ENCODE assay signal across 8 mouse cellular contexts in the genomic region with DNA sequence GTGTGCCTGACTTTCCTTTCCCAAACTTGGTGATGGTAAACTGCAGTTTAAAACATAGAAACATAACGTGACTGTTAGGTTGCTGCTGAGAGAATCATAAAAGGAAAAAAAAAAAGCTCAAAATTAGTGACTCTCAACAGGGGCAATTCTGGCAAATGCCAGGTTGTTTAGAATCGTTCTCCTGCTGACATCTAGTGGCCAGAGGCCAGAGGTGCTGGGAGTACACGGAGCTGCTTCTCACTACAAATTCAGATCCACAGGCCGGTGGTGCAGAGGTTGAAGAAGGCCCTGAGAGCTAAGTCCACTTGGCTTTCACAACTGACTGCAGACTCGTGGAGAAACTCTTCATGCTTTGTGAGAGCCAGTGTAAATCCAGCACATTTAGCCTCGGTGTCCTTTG.
DNase-seq lines count a peak whose midpoint lies in the region; ATAC-seq and TF ChIP-seq lines count a peak whose summit lies in the region.

No protein-coding gene starts in this region.

- peak; percentile 62 for DNase-seq in CH12.LX (ENCODE audit: extremely low read depth)
- peak; percentile 64 to 67 for DNase-seq in adrenal gland, postnatal 36 days
- peak; percentile 85 for DNase-seq in embryonic facial prominence, embryonic 14.5 days (ENCODE audit: low spot score)
- DNase-seq in heart, postnatal 10 days: peak; percentile 69 to 82
- peak; percentile 84 to 85 for DNase-seq in kidney, postnatal 36 days
- peak; percentile 4 for DNase-seq in liver, embryonic 13.5 days
- peak; percentile 7 to 27 for DNase-seq in thymus, postnatal 10 days (ENCODE audit: low spot score in 2 of 2)

- no peak overlapping the region for H3K9ac ChIP-seq in CH12.LX (ENCODE audit: insufficient read depth, low read depth)
- no peak overlapping the region for H3K9ac ChIP-seq in embryonic facial prominence, embryonic 14.5 days (ENCODE audit: low read depth, low read length)
- H3K9ac ChIP-seq in liver, embryonic 13.5 days: no peak overlapping the region
- no peak overlapping the region for H3K9ac ChIP-seq in neural tube, embryonic 14.5 days (replicated peaks; ENCODE audit: low read depth, low read length)

- H3K4me2 ChIP-seq in CH12.LX (ENCODE audit: insufficient read depth, low read depth, poor library complexity, severe bottlenecking): no peak overlapping the region
- no peak overlapping the region for H3K4me2 ChIP-seq in embryonic facial prominence, embryonic 14.5 days (ENCODE audit: low read depth, low read length)
- no peak overlapping the region for H3K4me2 ChIP-seq in liver, embryonic 13.5 days
- H3K4me2 ChIP-seq in neural tube, embryonic 14.5 days (ENCODE audit: low read depth, low read length): no peak overlapping the region

- ATAC-seq in embryonic facial prominence, embryonic 14.5 days (ENCODE audit: low read depth): peak; percentile 89
- ATAC-seq in liver, embryonic 13.5 days (ENCODE audit: low read depth): no peak
- ATAC-seq in neural tube, embryonic 14.5 days (ENCODE audit: low read depth): peak; percentile 88

- H3K27me3 ChIP-seq in CH12.LX (replicated peaks): no peaks in the 10 kb centered on the region
- no peaks in the 10 kb centered on the region for H3K27me3 ChIP-seq in embryonic facial prominence, embryonic 14.5 days (replicated peaks; ENCODE audit: control insufficient read depth, insufficient read depth, low read length)
- no peaks in the 10 kb centered on the region for H3K27me3 ChIP-seq in liver, embryonic 13.5 days
- no peaks in the 10 kb centered on the region for H3K27me3 ChIP-seq in neural tube, embryonic 14.5 days (ENCODE audit: control insufficient read depth, insufficient read depth, low read length)

- H3K79me2 ChIP-seq in CH12.LX (replicated peaks; ENCODE audit: control insufficient read depth, extremely low read depth, insufficient read depth, poor library complexity, severe bottlenecking): no peaks in the 10 kb centered on the region

- peak; percentile 70 to 79 for TF ChIP-seq CTCF in CH12.LX (conservative IDR thresholded peaks at IDR 0.05 in 1 of 2, IDR thresholded peaks at IDR 0.05 in 1 of 2; ENCODE audit: low read depth in 2 of 2, low read length in 2 of 2)

- peaks cover 0 to 17% of the 10 kb centered on the region in 2 experiments for H3K36me3 ChIP-seq in CH12.LX (replicated peaks in 1 of 2; ENCODE audit: control insufficient read depth in 1 of 2, insufficient read depth in 1 of 2, low read length in 1 of 2)
- no peaks in the 10 kb centered on the region for H3K36me3 ChIP-seq in embryonic facial prominence, embryonic 14.5 days (ENCODE audit: control insufficient read depth, insufficient read depth, low read length)
- no peaks in the 10 kb centered on the region for H3K36me3 ChIP-seq in liver, embryonic 13.5 days
- no peaks in the 10 kb centered on the region for H3K36me3 ChIP-seq in neural tube, embryonic 14.5 days (ENCODE audit: control insufficient read depth, insufficient read depth, low read length)

- H3K27ac ChIP-seq in CH12.LX (ENCODE audit: insufficient read depth, low read depth): no peak overlapping the region
- no peak overlapping the region for H3K27ac ChIP-seq in embryonic facial prominence, embryonic 14.5 days (replicated peaks; ENCODE audit: low read depth, low read length)
- H3K27ac ChIP-seq in liver, embryonic 13.5 days: no peak overlapping the region
- no peak overlapping the region for H3K27ac ChIP-seq in neural tube, embryonic 14.5 days (ENCODE audit: low read depth, low read length)

- 11% methylated on average over 6 of the region's 6 CpGs for WGBS in embryonic facial prominence, embryonic 14.5 days
- WGBS in liver, embryonic 13.5 days (ENCODE audit: insufficient replicate concordance): 18% methylated on average over 6 of the region's 6 CpGs
- WGBS in neural tube, embryonic 14.5 days: 14% methylated on average over 6 of the region's 6 CpGs

- H3K4me3 ChIP-seq in CH12.LX (replicated peaks in 1 of 3; ENCODE audit: low read depth in 2 of 3, low read length in 2 of 3, poor library complexity in 1 of 3): no peak overlapping the region
- H3K4me3 ChIP-seq in embryonic facial prominence, embryonic 14.5 days (ENCODE audit: low read depth, low read length): no peak overlapping the region
- H3K4me3 ChIP-seq in liver, embryonic 13.5 days (replicated peaks): no peak overlapping the region
- H3K4me3 ChIP-seq in neural tube, embryonic 14.5 days (ENCODE audit: low read depth, low read length): no peak overlapping the region

- TF ChIP-seq EP300 in CH12.LX (IDR thresholded peaks at IDR 0.05; ENCODE audit: low read length): no peak

- intact Hi-C loops in heart, postnatal 10 days (cut with DNase I): loop anchor here (10.0 kb wide), 2 partner anchors 200 to 1790 kb away; partner anchors contain the start of gene Tmtc2

- no peaks in the 10 kb centered on the region for H3K4me1 ChIP-seq in CH12.LX (ENCODE audit: control insufficient read depth in 1 of 2, insufficient read depth in 2 of 2)
- H3K4me1 ChIP-seq in embryonic facial prominence, embryonic 14.5 days (ENCODE audit: control insufficient read depth, insufficient read depth, low read length): no peaks in the 10 kb centered on the region
- no peaks in the 10 kb centered on the region for H3K4me1 ChIP-seq in liver, embryonic 13.5 days (replicated peaks)
- no peaks in the 10 kb centered on the region for H3K4me1 ChIP-seq in neural tube, embryonic 14.5 days (ENCODE audit: control insufficient read depth, insufficient read depth, low read length)

- TF ChIP-seq POLR2A in CH12.LX (IDR thresholded peaks at IDR 0.05; ENCODE audit: low read depth, low read length): no peak

- TF ChIP-seq RAD21 in CH12.LX (IDR thresholded peaks at IDR 0.05; ENCODE audit: low read depth, low read length): peak; percentile 76

- in situ Hi-C loops in CH12.LX (cut with MboI; ENCODE audit: low pct_ligation_motif_present, low pct_unique_long_range_greater_than_20kb, low sequenced_read_pairs): no loop called here

- dilution Hi-C loops in CH12.LX (cut with MboI; ENCODE audit: extremely low pct_ligation_motif_present, extremely low pct_unique_long_range_greater_than_20kb, low sequenced_read_pairs): no loop called here

- no peaks in the 10 kb centered on the region for H3K9me3 ChIP-seq in CH12.LX (replicated peaks; ENCODE audit: low read length)
- no peaks in the 10 kb centered on the region for H3K9me3 ChIP-seq in embryonic facial prominence, embryonic 14.5 days (ENCODE audit: control insufficient read depth, low read length)
- H3K9me3 ChIP-seq in liver, embryonic 13.5 days (replicated peaks): no peaks in the 10 kb centered on the region
- no peaks in the 10 kb centered on the region for H3K9me3 ChIP-seq in neural tube, embryonic 14.5 days (ENCODE audit: control insufficient read depth, low read length)

TF ChIP-seq in CH12.LX, 34 proteins besides CTCF, POLR2A, EP300 and RAD21 (continues in another document):
- TF ChIP-seq SIN3A (IDR thresholded peaks at IDR 0.05; ENCODE audit: low read length): no peak
- 0 out of 2 replicates have a peak, but pooled peaks have one; percentile 12 for TF ChIP-seq MEF2A (IDR thresholded peaks at IDR 0.05; ENCODE audit: borderline replicate concordance, low read depth, low read length)
- no peak for TF ChIP-seq BHLHE40 (IDR thresholded peaks at IDR 0.05; ENCODE audit: low read depth, low read length)
- TF ChIP-seq MYC (IDR thresholded peaks at IDR 0.05; ENCODE audit: low read depth, low read length): no peak
- no peak for TF ChIP-seq USF1 (IDR thresholded peaks at IDR 0.05; ENCODE audit: low read depth, low read length)
- no peak for TF ChIP-seq MXI1 (IDR thresholded peaks at IDR 0.05; ENCODE audit: low read depth, low read length)
- TF ChIP-seq ZC3H11A (IDR thresholded peaks at IDR 0.05; ENCODE audit: low read depth, low read length): no peak
- TF ChIP-seq UBTF (IDR thresholded peaks at IDR 0.05; ENCODE audit: low read depth, low read length): no peak
- no peak for TF ChIP-seq ETS1 (conservative IDR thresholded peaks at IDR 0.05; ENCODE audit: low read depth, low read length)
- TF ChIP-seq SMC3 (IDR thresholded peaks at IDR 0.05; ENCODE audit: low read depth, low read length): peak; percentile 58
- no peak for TF ChIP-seq NRF1 (IDR thresholded peaks at IDR 0.05; ENCODE audit: low read depth, low read length)
- TF ChIP-seq MAX (IDR thresholded peaks at IDR 0.05; ENCODE audit: low read length): no peak
- no peak for TF ChIP-seq KAT2A (IDR thresholded peaks at IDR 0.05; ENCODE audit: insufficient replicate concordance, low read length)
- no peak for TF ChIP-seq TBP (conservative IDR thresholded peaks at IDR 0.05; ENCODE audit: low read depth, low read length)
- TF ChIP-seq HCFC1 (IDR thresholded peaks at IDR 0.05; ENCODE audit: low read depth, low read length): no peak
- no peak for TF ChIP-seq E2F4 (IDR thresholded peaks at IDR 0.05; ENCODE audit: insufficient replicate concordance, low read depth, low read length)
- TF ChIP-seq PAX5 (IDR thresholded peaks at IDR 0.05; ENCODE audit: low read length): no peak
- TF ChIP-seq MAZ (IDR thresholded peaks at IDR 0.05; ENCODE audit: low read depth, low read length): no peak
- 0 out of 2 replicates have a peak, but pooled peaks have one; percentile 13 for TF ChIP-seq TCF12 (IDR thresholded peaks at IDR 0.05; ENCODE audit: low read depth, low read length)
- no peak for TF ChIP-seq NELFE (IDR thresholded peaks at IDR 0.05; ENCODE audit: low read depth, low read length)
- no peak for TF ChIP-seq USF2 (conservative IDR thresholded peaks at IDR 0.05; ENCODE audit: low read depth, low read length)
- no peak for TF ChIP-seq ZMIZ1 (IDR thresholded peaks at IDR 0.05; ENCODE audit: low read depth, low read length)
- TF ChIP-seq CHD2 (IDR thresholded peaks at IDR 0.05; ENCODE audit: low read length): no peak
- TF ChIP-seq JUND (conservative IDR thresholded peaks at IDR 0.05; ENCODE audit: low read depth, low read length): no peak; the same call in 1 of the 2 replicates
- TF ChIP-seq ELF1 (IDR thresholded peaks at IDR 0.05; ENCODE audit: low read depth, low read length): no peak
- TF ChIP-seq IRF4 (IDR thresholded peaks at IDR 0.05; ENCODE audit: low read depth, low read length): peak; percentile 19; the same call in 1 of the 2 replicates
- TF ChIP-seq RCOR1 (conservative IDR thresholded peaks at IDR 0.05; ENCODE audit: low read depth, low read length): no peak
- no peak for TF ChIP-seq CHD1 (IDR thresholded peaks at IDR 0.05; ENCODE audit: low read depth, low read length)
- TF ChIP-seq ZNF384 (IDR thresholded peaks at IDR 0.05; ENCODE audit: low read depth, low read length): peak; percentile 80
- no peak for TF ChIP-seq POLR2AphosphoS2 (IDR thresholded peaks at IDR 0.05; ENCODE audit: low read depth, low read length)
- no peak for TF ChIP-seq MAFK (IDR thresholded peaks at IDR 0.05; ENCODE audit: insufficient replicate concordance, low read length)
- no peak for TF ChIP-seq GABPA (IDR thresholded peaks at IDR 0.05; ENCODE audit: insufficient replicate concordance, low read depth, low read length)
- TF ChIP-seq ZKSCAN1 (IDR thresholded peaks at IDR 0.05; ENCODE audit: borderline replicate concordance, low read depth, low read length): no peak

Comparison
In these comparisons a context has a peak if more than half of its experiments do, and no peak if none do; other contexts are left out.
1. DNase-seq: peak in every context shown above with its lines; median percentile 85 in embryonic facial prominence, embryonic 14.5 days; 84 in kidney, postnatal 36 days; 76 in heart, postnatal 10 days; 66 in adrenal gland, postnatal 36 days; 62 in CH12.LX; 17 in thymus, postnatal 10 days; 4 in liver, embryonic 13.5 days.